Mouse (Mus musculus): ENCODE results near the gene Pdcl3.

The Pdcl3 gene

GRCm38 (mm10) chr1:38985308-38985707 lies at the start of gene Pdcl3:
Gene Pdcl3 (plus strand): TSS chr1:38985608.
- no peak for DNase-seq

DNA sequence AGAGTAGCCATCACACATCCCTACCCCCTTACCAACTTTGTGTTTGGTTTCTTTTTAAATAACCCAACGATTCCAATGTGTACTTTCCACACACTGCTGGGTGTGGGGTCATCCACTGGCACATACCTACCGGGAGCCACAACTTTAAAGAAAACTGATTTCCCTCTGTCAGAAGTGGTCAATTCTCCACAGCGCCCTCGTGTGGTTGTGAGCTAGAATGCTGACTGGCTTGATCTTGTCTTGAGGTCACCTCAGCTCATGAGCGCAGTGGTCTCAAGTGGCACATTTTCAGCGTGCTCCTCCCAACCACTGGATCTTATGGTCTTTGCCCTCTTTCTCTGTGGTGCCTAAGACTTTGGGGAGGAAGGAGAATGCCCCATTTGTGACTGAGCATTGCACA lies 48.6 kb upstream of the Pdcl3 start:
- peak; percentile 52 to 56 for DNase-seq

- no peak for DNase-seq
These were observed 46.6 kb upstream of the Pdcl3 start, which contains the start of gene Nms for GRCm38 (mm10) chr1:38938849-38939248. Gene Nms (plus strand): TSS chr1:38939149.

DNA sequence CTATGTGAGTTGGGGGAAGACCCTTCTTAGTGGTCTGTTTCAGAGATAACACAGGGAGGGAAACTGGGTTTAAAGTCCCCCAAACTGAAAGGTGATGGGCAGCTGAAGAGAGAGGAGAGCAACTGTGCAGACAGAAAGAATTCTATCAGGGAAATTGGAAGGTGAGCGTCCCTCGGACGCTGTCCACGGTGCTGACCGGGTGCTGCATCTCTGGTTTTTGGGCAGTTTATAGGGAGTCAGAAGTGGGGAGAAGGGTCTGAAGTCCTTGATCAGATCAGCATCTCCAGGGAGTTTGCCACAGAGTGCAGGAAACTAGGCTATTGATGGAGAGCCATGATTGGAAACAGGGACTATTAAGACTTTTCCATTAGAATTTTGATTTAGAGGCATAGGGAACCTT lies 45.8 kb upstream of the Pdcl3 start:
- no peak for DNase-seq

DNA sequence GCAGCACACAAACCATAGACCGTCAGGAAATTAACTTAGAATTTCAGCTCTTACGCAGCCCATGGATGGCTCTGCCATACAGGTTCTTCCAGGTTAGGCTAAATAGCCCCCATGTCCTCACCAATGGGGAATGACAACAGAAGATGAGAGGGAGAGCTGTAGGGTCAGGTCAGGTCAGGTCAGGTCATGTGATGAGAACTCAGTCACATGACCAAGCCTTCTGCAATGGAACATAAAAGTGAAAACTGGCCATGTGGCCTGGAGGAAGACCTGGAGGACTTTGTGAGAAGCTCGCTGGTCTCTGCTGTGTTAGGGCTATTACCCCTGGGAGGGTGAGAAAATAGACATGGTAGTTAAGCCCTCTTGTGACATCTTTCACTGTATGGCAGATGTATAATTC lies 29.0 kb upstream of the Pdcl3 start:
- DNase-seq: no peak

DNA sequence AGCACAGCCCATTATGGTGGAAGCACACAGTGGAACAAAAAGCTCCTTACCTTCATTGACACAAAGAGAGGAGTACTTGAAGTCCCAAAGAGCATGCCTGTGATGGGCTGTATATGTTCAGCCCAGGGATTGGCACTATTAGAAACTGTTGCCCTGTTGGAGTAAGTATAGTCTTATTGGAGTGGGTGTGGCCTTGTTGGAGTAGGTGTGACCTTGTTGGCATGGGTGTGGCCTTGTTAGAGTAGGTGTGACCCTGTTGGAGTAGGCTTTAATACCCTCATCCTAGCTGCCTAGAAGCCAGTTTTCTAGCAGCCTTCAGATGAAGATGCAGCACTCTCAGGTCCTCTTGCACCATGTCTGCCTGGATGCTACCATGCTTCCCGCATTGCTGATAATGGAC lies 16.3 kb upstream of the Pdcl3 start:
- DNase-seq: no peak

GRCm38 (mm10) chr1:38971712-38972111 lies 13.7 kb upstream of the Pdcl3 start:
- DNase-seq: no peak

GRCm38 (mm10) chr1:38972986-38973592 lies 12.3 kb upstream of the Pdcl3 start:
- DNase-seq: no peak

- DNase-seq: no peak
These were observed 5.5 kb upstream of the Pdcl3 start for GRCm38 (mm10) chr1:38979953-38980352.

DNA sequence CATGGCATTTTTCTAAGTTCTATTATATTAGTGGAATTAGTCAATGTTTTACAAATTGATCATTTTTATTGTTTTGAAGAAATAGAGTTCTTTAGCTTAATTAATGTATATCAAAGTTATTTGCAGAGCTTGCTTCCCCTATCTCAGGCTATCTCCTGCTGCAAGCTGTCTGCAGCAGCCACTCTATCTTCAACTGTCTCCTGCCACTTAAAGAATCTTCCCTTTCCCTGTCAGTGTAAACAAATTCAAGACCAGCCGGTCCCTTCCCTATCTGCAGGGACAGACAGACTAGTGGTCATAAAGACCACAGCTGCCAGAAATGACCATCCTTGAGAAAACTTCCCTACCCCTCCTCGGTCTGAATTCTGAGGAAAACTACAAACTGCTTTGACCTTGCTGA lies 1.5 kb upstream of the Pdcl3 start:
- DNase-seq: no peak

DNA sequence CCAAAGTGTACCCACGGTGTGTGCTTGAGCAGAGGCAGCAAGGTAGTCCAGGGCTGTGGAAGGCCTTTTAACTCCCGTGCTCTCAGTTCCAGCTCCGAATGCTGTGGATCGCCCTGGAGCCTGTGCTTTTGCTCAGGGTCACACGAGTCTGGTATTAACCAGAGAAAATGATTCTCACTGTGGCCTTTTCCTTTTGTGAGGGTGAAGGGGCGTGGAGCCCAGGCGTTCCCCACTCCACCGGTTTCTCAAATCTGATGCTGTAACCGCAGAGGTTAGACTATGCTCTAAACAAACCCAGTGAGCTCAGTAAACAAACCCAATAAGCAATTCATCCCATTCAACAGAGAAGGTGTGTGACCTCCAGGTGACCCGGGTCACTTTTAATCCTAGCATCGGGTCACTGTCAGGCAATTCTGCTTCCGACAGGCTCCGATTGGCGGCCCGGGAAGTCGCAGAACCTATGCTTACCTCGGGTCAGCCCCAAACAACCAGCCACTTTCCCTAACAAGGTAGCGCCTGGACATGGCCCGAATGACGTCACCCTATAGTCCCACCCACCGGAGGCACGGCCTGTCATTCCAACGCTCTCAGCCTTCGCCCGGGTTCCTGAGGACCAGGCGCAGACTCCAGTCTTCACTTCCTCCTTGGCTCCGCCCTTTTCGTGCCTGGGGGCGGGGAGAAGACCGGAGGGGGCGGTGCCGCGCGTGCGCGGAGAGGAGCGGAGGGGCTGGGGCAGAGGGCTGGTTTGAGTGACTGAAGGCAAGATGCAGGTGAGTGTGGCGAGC lies 1.9 kb downstream of the Pdcl3 start:
- DNase-seq: peak; percentile 96

- DNase-seq: no peak
These were observed 2.4 kb downstream of the Pdcl3 start for GRCm38 (mm10) chr1:38987865-38988211.

DNA sequence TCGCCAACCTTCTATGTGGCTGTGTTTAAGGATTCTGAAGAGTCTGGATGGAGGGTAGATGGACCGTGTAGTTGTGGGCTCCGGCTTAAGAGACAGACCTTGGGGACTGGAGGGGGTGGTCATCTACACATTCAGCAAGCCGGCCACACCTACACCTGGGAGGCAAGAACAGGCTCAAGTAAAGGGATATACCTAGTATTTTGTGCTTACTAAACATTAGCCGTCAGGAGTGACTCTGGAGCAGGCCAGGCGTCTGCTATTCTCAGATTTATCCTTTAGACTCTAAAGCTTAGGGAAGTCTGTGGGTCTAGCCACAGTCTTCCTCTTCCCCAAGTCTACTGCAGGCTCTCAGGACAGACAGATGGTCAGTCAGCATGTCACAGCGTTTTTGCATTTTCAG lies 2.9 kb downstream of the Pdcl3 start:
- DNase-seq: no peak

GRCm38 (mm10) chr1:38992365-38992764 lies 7.0 kb downstream of the Pdcl3 start:
- peak; percentile 47 to 48 for DNase-seq

DNA sequence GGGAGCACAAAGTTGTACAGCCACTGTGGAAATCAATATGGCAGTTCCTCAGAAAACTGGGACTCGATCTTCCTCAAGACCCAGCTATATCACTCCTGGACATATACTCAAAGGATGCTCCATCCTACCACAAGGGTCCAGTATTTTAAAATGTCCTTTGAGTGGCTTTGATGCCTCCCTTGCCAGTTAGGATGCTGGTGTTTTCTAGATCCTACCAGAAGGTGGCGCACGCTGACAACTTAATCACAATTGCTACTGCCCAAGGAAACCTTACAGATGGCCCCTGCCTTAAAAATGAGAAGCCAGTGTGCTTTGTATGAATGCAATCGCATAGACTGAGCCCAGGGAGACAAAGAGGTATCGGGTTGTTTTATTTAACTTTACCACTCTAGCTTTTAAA lies 15.7 kb downstream of the Pdcl3 start:
- DNase-seq: peak; percentile 76 to 86

GRCm38 (mm10) chr1:39005751-39006354 lies 20.4 kb downstream of the Pdcl3 start:
- no peak for DNase-seq

- DNase-seq: no peak
These were observed 21.7 kb downstream of the Pdcl3 start for GRCm38 (mm10) chr1:39006830-39007829.

DNA sequence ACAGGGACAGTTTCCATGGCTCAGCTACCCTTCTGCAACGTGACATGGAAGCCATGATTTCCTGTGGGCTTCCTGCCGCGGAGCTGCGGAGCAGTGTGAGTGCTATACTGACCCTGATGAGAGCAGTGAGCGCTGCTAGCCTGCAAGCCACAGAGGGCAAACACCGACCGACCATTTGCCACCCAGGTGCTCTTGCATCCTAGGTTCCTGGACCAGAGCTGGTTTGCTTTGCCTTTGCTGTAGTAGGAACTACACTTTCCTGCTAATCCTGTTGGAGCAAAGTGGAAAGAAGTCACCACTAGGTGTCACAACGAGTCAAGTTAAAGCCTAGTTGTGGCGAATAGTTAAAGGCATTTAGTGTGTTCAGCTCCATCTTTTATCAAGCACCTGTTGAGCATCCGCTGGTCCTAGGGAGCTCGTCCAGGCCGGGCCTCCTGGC lies 25.2 kb downstream of the Pdcl3 start:
- DNase-seq: peak; percentile 39 to 78

GRCm38 (mm10) chr1:39012576-39012975 lies 27.2 kb downstream of the Pdcl3 start:
- no peak for DNase-seq

GRCm38 (mm10) chr1:39013843-39014242 lies 28.4 kb downstream of the Pdcl3 start:
- DNase-seq: no peak

- DNase-seq: no peak
These were observed 30.1 kb downstream of the Pdcl3 start for GRCm38 (mm10) chr1:39015529-39015928.

DNA sequence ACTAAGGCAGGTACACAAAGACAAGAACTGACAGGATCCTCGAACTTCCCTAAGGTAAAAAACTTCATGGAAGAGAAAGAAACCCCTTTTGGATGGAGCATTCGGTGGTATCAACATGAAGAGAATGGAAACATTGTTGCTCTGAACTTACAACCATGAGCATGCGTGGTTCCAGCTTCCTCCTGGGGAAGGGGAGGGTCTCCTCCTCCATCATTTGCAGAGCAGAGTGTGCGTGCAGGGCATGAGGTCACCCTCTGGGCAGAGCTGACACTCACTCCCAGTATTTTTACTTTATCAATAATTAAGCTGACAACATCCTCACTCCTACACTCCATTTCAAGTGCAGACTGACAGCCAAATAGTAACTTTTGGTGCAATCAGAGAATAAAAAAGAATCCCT lies 32.5 kb downstream of the Pdcl3 start:
- DNase-seq: no peak

- peak; percentile 25 to 30 for DNase-seq
These were observed 39.7 kb downstream of the Pdcl3 start for GRCm38 (mm10) chr1:39025142-39025541.
